Mouse (Mus musculus) heart, adult 2 months (tissue): ENCODE data around the gene Gpr45.

Experiments
- CTCF ChIP-seq: fragments of 200-600 bp; IDR thresholded peaks from 2 replicates; pipeline ENCODE4 v1.8.1; 2022; ENCODE audit warnings: antibody characterized with exemption, mild to moderate bottlenecking, moderate library complexity
- POLR2A ChIP-seq: fragments of 200-500 bp; IDR thresholded peaks from 2 replicates; pipeline ENCODE4 v1.6.1; 2011; ENCODE audit warnings: mild to moderate bottlenecking, low read depth, low read length, control low read depth; ENCODE audit not compliant: insufficient read depth

- TF ChIP-seq CTCF: no peak
- no peak for TF ChIP-seq POLR2A
These were observed 28.7 kb upstream of the Gpr45 start for GRCm38 (mm10) chr1:42923924-42924323.
